9 mouse cellular contexts compared by ENCODE assay signal in the genomic region with DNA sequence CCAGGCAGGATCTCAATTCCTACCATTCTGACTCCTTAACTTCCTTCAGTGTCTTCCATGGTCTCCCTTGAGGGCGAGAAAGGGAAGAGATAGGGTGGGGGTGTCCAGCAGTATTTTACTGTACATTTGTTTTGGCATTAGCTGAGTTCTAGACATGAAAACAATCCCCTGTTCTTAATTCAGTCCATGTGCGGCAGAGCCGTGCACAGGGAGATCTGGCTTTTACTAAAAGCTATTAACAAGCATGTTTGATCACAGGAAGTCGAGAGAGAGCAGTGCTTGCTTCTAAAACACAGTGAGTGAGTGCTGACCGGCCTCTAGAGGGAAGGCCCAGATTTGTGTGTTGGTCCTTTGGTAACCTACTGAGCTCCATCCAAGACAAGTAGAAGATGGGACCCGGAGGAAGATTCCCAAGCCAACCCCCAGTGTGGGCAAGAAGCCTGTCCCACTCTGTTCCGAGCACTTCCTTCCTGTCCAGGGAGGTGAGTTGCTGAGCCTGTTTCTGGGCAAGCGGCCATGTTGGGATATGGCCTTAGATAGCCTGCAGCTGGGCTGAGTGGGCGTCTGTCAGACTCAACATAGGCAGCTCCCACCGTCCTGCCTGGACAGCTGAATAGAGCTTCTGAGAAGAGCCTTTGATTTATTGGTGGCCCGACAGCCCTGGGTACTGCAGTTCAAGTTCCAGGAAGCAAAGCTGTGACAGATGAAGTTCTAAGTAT.
DNase-seq lines count a peak whose midpoint lies in the region; ATAC-seq and TF ChIP-seq lines count a peak whose summit lies in the region.
"Had no signal": no experiment of that assay in that cellular context is flagged by ENCODE, and none has a peak within 500 bp of the region (broad histone marks: within the 10 kb centered on the region; RNA-seq: fewer than 3 reads in every experiment).

No protein-coding gene starts in this region.

- TF ChIP-seq CTCF in hindbrain, postnatal 0 days (IDR thresholded peaks at IDR 0.05; ENCODE audit: low read depth): no peak

- H3K9ac ChIP-seq in hindbrain, postnatal 0 days (replicated peaks; ENCODE audit: low read length): no peak overlapping the region
- H3K9ac ChIP-seq in hindbrain, embryonic 11.5 days (ENCODE audit: low read depth, low read length): no peak overlapping the region
- H3K9ac ChIP-seq in kidney, embryonic 14.5 days (ENCODE audit: low read depth, low read length): no peak overlapping the region
- no peak overlapping the region for H3K9ac ChIP-seq in neural tube, embryonic 13.5 days
- H3K9ac ChIP-seq: hindbrain, embryonic 15.5 days had no signal

- peak; percentile 40 for DNase-seq in hindbrain, postnatal 0 days (ENCODE audit: low spot score)
- DNase-seq in hindbrain, embryonic 11.5 days (ENCODE audit: low spot score): no peak
- DNase-seq in adrenal gland, postnatal 25 days: peak; percentile 58
- DNase-seq in gastrocnemius, postnatal 4 days (ENCODE audit: low spot score in 2 of 2): peak; percentile 56 to 86
- no peak for DNase-seq in forebrain, embryonic 10.5 days (ENCODE audit: extremely low spot score, low spot score)
- DNase-seq in cerebellum, adult 9-11 months: no peak

- H3K4me2 ChIP-seq in hindbrain, postnatal 0 days (ENCODE audit: low read depth, low read length): no peak overlapping the region
- no peak overlapping the region for H3K4me2 ChIP-seq in hindbrain, embryonic 11.5 days (replicated peaks; ENCODE audit: low read depth, low read length)
- no peak overlapping the region for H3K4me2 ChIP-seq in kidney, embryonic 14.5 days (replicated peaks; ENCODE audit: low read depth, low read length)
- no peak overlapping the region for H3K4me2 ChIP-seq in neural tube, embryonic 13.5 days
- H3K4me2 ChIP-seq: hindbrain, embryonic 15.5 days had no signal

- H3K4me3 ChIP-seq in hindbrain, postnatal 0 days (ENCODE audit: low read length): no peak overlapping the region
- H3K4me3 ChIP-seq in hindbrain, embryonic 11.5 days (ENCODE audit: low read depth, low read length): no peak overlapping the region
- H3K4me3 ChIP-seq in kidney, embryonic 14.5 days (ENCODE audit: low read length): no peak overlapping the region
- no peak overlapping the region for H3K4me3 ChIP-seq in neural tube, embryonic 13.5 days
- no peak overlapping the region for H3K4me3 ChIP-seq in forebrain, embryonic 10.5 days
- H3K4me3 ChIP-seq: hindbrain, embryonic 15.5 days had no signal

- no peaks in the 10 kb centered on the region for H3K27me3 ChIP-seq in hindbrain, postnatal 0 days (ENCODE audit: insufficient read depth, low read length)
- no peaks in the 10 kb centered on the region for H3K27me3 ChIP-seq in hindbrain, embryonic 11.5 days (ENCODE audit: control insufficient read depth, insufficient read depth, low read length)
- no peaks in the 10 kb centered on the region for H3K27me3 ChIP-seq in kidney, embryonic 14.5 days (ENCODE audit: control insufficient read depth, insufficient read depth, low read length)
- H3K27me3 ChIP-seq in neural tube, embryonic 13.5 days: no peaks in the 10 kb centered on the region
- H3K27me3 ChIP-seq in forebrain, embryonic 10.5 days (ENCODE audit: poor library complexity, severe bottlenecking): no peaks in the 10 kb centered on the region
- H3K27me3 ChIP-seq: hindbrain, embryonic 15.5 days had no signal

- H3K36me3 ChIP-seq in hindbrain, postnatal 0 days (ENCODE audit: insufficient read depth, low read length): no peaks in the 10 kb centered on the region
- H3K36me3 ChIP-seq in hindbrain, embryonic 11.5 days (ENCODE audit: control insufficient read depth, insufficient read depth, low read length): no peaks in the 10 kb centered on the region
- no peaks in the 10 kb centered on the region for H3K36me3 ChIP-seq in kidney, embryonic 14.5 days (ENCODE audit: control insufficient read depth, insufficient read depth, low read length)
- H3K36me3 ChIP-seq in neural tube, embryonic 13.5 days: no peaks in the 10 kb centered on the region
- H3K36me3 ChIP-seq in forebrain, embryonic 10.5 days (replicated peaks): no peaks in the 10 kb centered on the region
- H3K36me3 ChIP-seq: hindbrain, embryonic 15.5 days had no signal

- 62% methylated on average over 11 of the region's 11 CpGs for WGBS in hindbrain, postnatal 0 days
- WGBS in hindbrain, embryonic 11.5 days: 67% methylated on average over 11 of the region's 11 CpGs
- WGBS in kidney, embryonic 14.5 days: 31% methylated on average over 11 of the region's 11 CpGs
- WGBS in neural tube, embryonic 13.5 days: 61% methylated on average over 11 of the region's 11 CpGs
- 80% methylated on average over 11 of the region's 11 CpGs for WGBS in forebrain, embryonic 10.5 days

- peak; percentile 53; the same call in 1 of the 2 replicates for ATAC-seq in hindbrain, postnatal 0 days
- no peak for ATAC-seq in hindbrain, embryonic 11.5 days (ENCODE audit: low FRiP score)
- peak; percentile 94 for ATAC-seq in kidney, embryonic 14.5 days (ENCODE audit: low FRiP score, low TSS enrichment)
- 0 out of 2 replicates have a peak, but pooled peaks have one; percentile 43 for ATAC-seq in neural tube, embryonic 13.5 days (ENCODE audit: low read depth)

- H3K4me1 ChIP-seq in hindbrain, postnatal 0 days (ENCODE audit: insufficient read depth, low read length): no peaks in the 10 kb centered on the region
- no peaks in the 10 kb centered on the region for H3K4me1 ChIP-seq in hindbrain, embryonic 11.5 days (replicated peaks; ENCODE audit: control insufficient read depth, insufficient read depth, low read length)
- H3K4me1 ChIP-seq in kidney, embryonic 14.5 days (ENCODE audit: control insufficient read depth, insufficient read depth, low read length): peaks cover 25% of the 10 kb centered on the region
- H3K4me1 ChIP-seq in neural tube, embryonic 13.5 days (replicated peaks): no peaks in the 10 kb centered on the region; the same call in 1 of the 2 replicates
- H3K4me1 ChIP-seq in forebrain, embryonic 10.5 days: no peaks in the 10 kb centered on the region
- H3K4me1 ChIP-seq: hindbrain, embryonic 15.5 days had no signal

- H3K27ac ChIP-seq in hindbrain, postnatal 0 days: no peak overlapping the region
- H3K27ac ChIP-seq in hindbrain, embryonic 11.5 days (ENCODE audit: low read depth, low read length): no peak overlapping the region
- H3K27ac ChIP-seq in kidney, embryonic 14.5 days (ENCODE audit: low read depth, low read length): peak overlapping the region; percentile 38; the same call in 1 of the 2 replicates
- H3K27ac ChIP-seq in neural tube, embryonic 13.5 days (replicated peaks): 0 out of 2 replicates have a peak overlapping the region, but pooled peaks have one; percentile 13
- H3K27ac ChIP-seq in forebrain, embryonic 10.5 days: no peak overlapping the region; the same call in 1 of the 2 replicates
- H3K27ac ChIP-seq: hindbrain, embryonic 15.5 days had no signal

- H3K9me3 ChIP-seq in hindbrain, postnatal 0 days (ENCODE audit: low read length): no peaks in the 10 kb centered on the region
- no peaks in the 10 kb centered on the region for H3K9me3 ChIP-seq in hindbrain, embryonic 11.5 days (ENCODE audit: control insufficient read depth, low read length)
- no peaks in the 10 kb centered on the region for H3K9me3 ChIP-seq in kidney, embryonic 14.5 days (ENCODE audit: control insufficient read depth, low read length)
- no peaks in the 10 kb centered on the region for H3K9me3 ChIP-seq in neural tube, embryonic 13.5 days
- H3K9me3 ChIP-seq in forebrain, embryonic 10.5 days: no peaks in the 10 kb centered on the region
- H3K9me3 ChIP-seq: hindbrain, embryonic 15.5 days had no signal

Comparison
In these comparisons a context has a peak if more than half of its experiments do, and no peak if none do; other contexts are left out.
1. DNase-seq: peak in hindbrain, postnatal 0 days (single experiment), adrenal gland, postnatal 25 days (single experiment) and gastrocnemius, postnatal 4 days (2 of 2); none in hindbrain, embryonic 11.5 days (single experiment), forebrain, embryonic 10.5 days (single experiment) and cerebellum, adult 9-11 months (single experiment).
2. H3K27ac ChIP-seq: peak in kidney, embryonic 14.5 days (single experiment) and neural tube, embryonic 13.5 days (single experiment); none in hindbrain, postnatal 0 days (single experiment), hindbrain, embryonic 11.5 days (single experiment) and forebrain, embryonic 10.5 days (single experiment).